Mouse (Mus musculus) urinary bladder, adult 18-20 months (tissue): ENCODE measurements around the gene Synj1.

Experiments
- DNase-seq, 2 experiments: peaks; one replicate each; pipeline ENCODE4 v3.0.0; 2022; ENCODE audit warnings: low spot score in 2 of 2, mixed read lengths in 2 of 2

Synj1 gene

GRCm38 (mm10) chr16:91010581-91011020 lies 507 bp downstream of the Synj1 start:
- peak in 1 of 2 experiments; percentile 69 for DNase-seq

- DNase-seq: peak in 1 of 2 experiments; percentile 19
Measured at GRCm38 (mm10) chr16:91009942-91010529, 1.1 kb downstream of the Synj1 start.

GRCm38 (mm10) chr16:91004915-91005538 lies 6.1 kb downstream of the Synj1 start:
- DNase-seq: no peak

GRCm38 (mm10) chr16:91001098-91001497 lies 10.0 kb downstream of the Synj1 start:
- DNase-seq: no peak

GRCm38 (mm10) chr16:90999827-91000226 lies 11.3 kb downstream of the Synj1 start:
- DNase-seq: no peak

- no peak for DNase-seq
Measured at GRCm38 (mm10) chr16:90997822-90998221, 13.3 kb downstream of the Synj1 start.

- DNase-seq: no peak
Measured at GRCm38 (mm10) chr16:90996327-90997243, 14.5 kb downstream of the Synj1 start.

- DNase-seq: no peak
Measured at GRCm38 (mm10) chr16:90995498-90995897, 15.6 kb downstream of the Synj1 start.

- no peak for DNase-seq
Measured at GRCm38 (mm10) chr16:90995023-90995422, 16.1 kb downstream of the Synj1 start.

GRCm38 (mm10) chr16:90989162-90989561 lies 21.9 kb downstream of the Synj1 start:
- no peak for DNase-seq

GRCm38 (mm10) chr16:90988665-90989064 lies 22.4 kb downstream of the Synj1 start:
- DNase-seq: no peak

- DNase-seq: no peak
Measured at GRCm38 (mm10) chr16:90988039-90988438, 23.1 kb downstream of the Synj1 start.

GRCm38 (mm10) chr16:90971004-90971403 lies 40.1 kb downstream of the Synj1 start:
- no peak for DNase-seq

GRCm38 (mm10) chr16:90966241-90966640 lies 44.9 kb downstream of the Synj1 start:
- DNase-seq: no peak

- DNase-seq: no peak
Measured at GRCm38 (mm10) chr16:90964302-90964701, 46.8 kb downstream of the Synj1 start.

GRCm38 (mm10) chr16:90963866-90964265 lies 47.2 kb downstream of the Synj1 start:
- DNase-seq: no peak

GRCm38 (mm10) chr16:90963231-90963630 lies 47.9 kb downstream of the Synj1 start:
- no peak for DNase-seq

GRCm38 (mm10) chr16:90958301-90959085 lies 52.6 kb downstream of the Synj1 start:
- no peak for DNase-seq

GRCm38 (mm10) chr16:90955494-90955893 lies 55.6 kb downstream of the Synj1 start:
- no peak for DNase-seq

- no peak for DNase-seq
Measured at GRCm38 (mm10) chr16:90953770-90954169, 57.3 kb downstream of the Synj1 start.

GRCm38 (mm10) chr16:90953147-90953546 lies 58.0 kb downstream of the Synj1 start:
- no peak for DNase-seq
